Mouse (Mus musculus) intestine, postnatal 0 days (tissue): ENCODE data around the gene Prex1. TPM values are rescaled to one million over a fixed set of nuclear protein-coding genes. Genes with fewer than 3 reads are reported as not detected.

ENCODE experiments used
- ATAC-seq: fragments of 200-750 bp; cut with Nextera tagmentation; 2 replicates; pipeline ENCODE4 v1.8.0; 2017; ENCODE audit warnings: mild to moderate bottlenecking, moderate TSS enrichment, moderate library complexity
- H3K27ac ChIP-seq: fragments of 300-500 bp; sonication (generic); 2 replicates; pipeline ENCODE4 v1.5.1; 2014; ENCODE audit warnings: mild to moderate bottlenecking, low read depth, low read length, moderate library complexity
- H3K27me3 ChIP-seq: fragments of 300-500 bp; sonication (generic); replicated peaks from 2 replicates; pipeline ENCODE4 v1.6.1; 2014; ENCODE audit warnings: low read length, mixed read lengths; ENCODE audit not compliant: control insufficient read depth, insufficient read depth
- H3K36me3 ChIP-seq: fragments of 300-500 bp; sonication (generic); 2 replicates; pipeline ENCODE4 v1.6.1; 2014; ENCODE audit warnings: mild to moderate bottlenecking, moderate library complexity; ENCODE audit not compliant: control insufficient read depth, insufficient read depth
- H3K4me1 ChIP-seq: fragments of 300-500 bp; sonication (generic); replicated peaks from 2 replicates; pipeline ENCODE4 v1.6.1; 2014; ENCODE audit warnings: antibody characterized with exemption, low read length, mixed read lengths; ENCODE audit not compliant: control insufficient read depth, insufficient read depth
- H3K4me2 ChIP-seq: fragments of 300-500 bp; sonication (generic); replicated peaks from 2 replicates; pipeline ENCODE4 v1.6.1; 2014; ENCODE audit warnings: low read depth, mild to moderate bottlenecking, moderate library complexity
- H3K4me3 ChIP-seq: fragments of 300-500 bp; sonication (generic); 2 replicates; pipeline ENCODE4 v1.5.1; 2014; ENCODE audit warnings: low read depth, low read length
- H3K9ac ChIP-seq: fragments of 300-500 bp; sonication (generic); 2 replicates; pipeline ENCODE4 v1.6.1; 2014; ENCODE audit warnings: mild to moderate bottlenecking, low read depth, low read length
- H3K9me3 ChIP-seq: fragments of 300-500 bp; sonication (generic); 2 replicates; pipeline ENCODE4 v1.6.1; 2016; ENCODE audit warnings: mixed run types; ENCODE audit not compliant: control insufficient read depth
- CTCF ChIP-seq: sonication (generic); IDR thresholded peaks from 2 replicates; pipeline ENCODE4 v1.5.1; 2016; ENCODE audit warnings: low read depth, mild to moderate bottlenecking, control low read depth, antibody characterized with exemption, moderate library complexity
- WGBS: fragments of 180-500 bp; shearing (Covaris S2); extraction: QIAGEN DNeasy Blood & Tissue Kit; methylation state at CpG from one replicate; pipeline ENCODE4 v1.1.7; 2014; 5-methylcytosine and 5-hydroxymethylcytosine counted together
- polyA plus RNA-seq: library from polyadenylated mRNA; unstranded; fragments of >200 nt; fragmentation: Nextera tagmentation; extraction: Ambion mirVana; gene quantifications from 2 replicates; pipeline ENCODE4 v1.2.1, GENCODE M21; 2015

Gene Prex1
- polyA plus RNA-seq, 1 experiment from 2014 or later, result 4.0 TPM

DNA sequence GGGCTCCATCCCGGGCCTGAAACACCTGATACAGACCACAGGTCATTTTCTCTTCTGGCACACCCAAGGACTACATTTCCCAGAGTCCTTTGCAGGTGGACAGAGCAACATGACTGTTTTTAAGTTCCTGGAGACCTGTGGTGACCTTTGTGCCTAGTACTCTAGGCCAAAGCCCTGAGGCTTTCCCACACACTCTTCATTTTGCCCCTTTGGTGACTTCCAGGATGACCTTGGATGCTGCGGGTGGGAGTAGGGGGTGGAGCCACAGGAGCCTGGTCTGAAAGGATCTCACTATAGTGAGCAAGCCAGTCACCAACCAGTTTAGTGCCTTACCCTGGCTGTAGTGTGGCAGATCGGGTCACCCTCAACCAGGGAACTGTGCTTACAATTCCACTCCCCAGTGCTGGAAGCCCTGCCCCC is 14.6 kb upstream of the Prex1 start:
- 46% methylated on average over 3 of the region's 3 CpGs for WGBS
- Histone ChIP-seq H3K9ac (no peak overlapping the region), H3K27ac (no peak overlapping the region), H3K4me1 (no peaks in the 10 kb centered on the region), H3K36me3 (no peaks in the 10 kb centered on the region), H3K27me3 (no peaks in the 10 kb centered on the region), H3K4me2 (no peak overlapping the region), H3K4me3 (no peak overlapping the region), H3K9me3 (no peaks in the 10 kb centered on the region)
- 0 out of 2 replicates have a peak, but pooled peaks have one; percentile 11 for ATAC-seq
- no peak for TF ChIP-seq CTCF

DNA sequence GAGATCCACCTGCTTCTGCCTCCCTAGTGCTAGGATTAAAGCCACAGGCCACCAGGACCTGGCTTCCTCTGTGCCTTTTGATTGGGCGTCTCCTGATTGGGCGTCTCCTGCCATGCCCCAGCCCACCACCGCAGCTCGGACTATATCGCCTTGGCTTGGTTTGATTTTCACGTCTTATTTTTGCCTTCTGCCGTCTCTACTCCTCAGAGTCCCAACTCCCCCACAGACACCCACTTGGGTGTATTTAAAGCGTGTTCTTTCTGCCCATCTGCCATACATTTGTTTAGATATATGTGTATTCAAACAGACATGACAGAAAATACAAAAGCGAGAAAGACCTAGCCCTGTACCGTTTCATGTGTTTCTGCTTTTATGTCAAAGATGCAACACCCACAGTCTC is 14.2 kb upstream of the Prex1 start:
- TF ChIP-seq CTCF, result no peak
- ATAC-seq, result no peak
- WGBS, result 89% methylated on average over 10 of the region's 10 CpGs
- Histone ChIP-seq H3K4me1 (no peaks in the 10 kb centered on the region), H3K9ac (no peak overlapping the region), H3K4me2 (no peak overlapping the region), H3K36me3 (no peaks in the 10 kb centered on the region), H3K27me3 (no peaks in the 10 kb centered on the region), H3K27ac (no peak overlapping the region), H3K4me3 (no peak overlapping the region), H3K9me3 (no peaks in the 10 kb centered on the region)

DNA sequence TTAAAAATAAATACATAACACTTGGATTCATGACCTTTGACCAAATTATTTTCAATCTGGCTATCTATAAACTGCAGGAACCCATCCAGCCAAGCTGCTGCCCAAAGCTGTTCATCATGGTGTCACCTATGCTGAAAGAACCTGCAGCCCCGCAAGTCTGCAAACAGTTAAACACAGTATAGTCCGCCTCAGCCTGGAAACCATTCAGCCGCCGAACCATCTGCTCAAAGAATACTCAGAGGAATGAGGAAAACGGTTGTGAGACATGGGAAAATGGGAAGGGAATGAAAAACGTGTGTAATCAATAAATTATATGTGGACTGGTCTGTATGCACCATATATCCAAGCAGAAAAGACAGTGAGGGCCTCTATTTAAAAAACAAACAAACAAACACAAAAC is 13.3 kb upstream of the Prex1 start:
- TF ChIP-seq CTCF, result no peak
- Histone ChIP-seq H3K27ac (no peak overlapping the region), H3K9me3 (no peaks in the 10 kb centered on the region), H3K4me3 (no peak overlapping the region), H3K4me2 (no peak overlapping the region), H3K27me3 (no peaks in the 10 kb centered on the region), H3K9ac (no peak overlapping the region), H3K4me1 (no peaks in the 10 kb centered on the region), H3K36me3 (no peaks in the 10 kb centered on the region)
- WGBS, result 42% methylated on average over 6 of the region's 6 CpGs
- ATAC-seq, result no peak

DNA sequence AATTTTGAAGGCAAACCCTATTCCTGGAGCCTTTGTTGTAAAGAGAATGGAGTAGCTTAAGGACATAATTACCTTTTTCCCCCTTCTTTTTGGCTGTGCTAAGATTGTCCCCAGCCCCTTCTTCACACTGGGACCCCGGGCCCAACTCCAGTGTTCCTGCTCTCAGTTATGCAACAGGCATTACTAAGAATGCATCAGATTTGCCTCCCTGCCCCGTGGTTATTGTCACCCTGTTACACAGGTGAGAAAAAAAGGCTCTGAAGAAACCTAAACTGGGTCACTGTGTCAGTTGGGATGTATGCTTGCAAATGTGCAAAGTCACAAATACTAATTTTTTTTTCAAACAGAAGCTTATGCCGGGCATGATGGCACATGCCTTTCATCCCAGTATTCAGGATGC is 6.8 kb upstream of the Prex1 start:
- 76% methylated on average over 3 of the region's 3 CpGs for WGBS
- no peak for TF ChIP-seq CTCF
- no peak overlapping the region for H3K4me3 ChIP-seq

DNA sequence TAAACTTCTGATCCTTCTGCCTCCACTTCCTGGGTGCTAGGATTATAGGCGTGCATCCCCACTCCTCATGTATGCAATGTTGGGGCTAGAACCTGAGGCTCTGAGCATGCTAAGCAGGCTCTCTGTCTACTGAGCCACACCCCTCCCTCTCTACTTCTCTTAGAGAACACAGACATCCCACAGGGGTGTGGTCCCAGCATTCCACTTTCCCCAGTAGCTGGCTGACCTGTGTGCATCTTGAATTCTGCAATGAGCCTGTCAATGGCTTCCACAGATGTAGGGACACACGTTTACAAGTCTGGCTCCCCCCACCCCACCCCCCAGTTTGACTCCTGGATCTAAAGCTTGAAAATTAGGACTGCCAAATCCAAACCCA is 6.3 kb upstream of the Prex1 start:
- H3K27me3 ChIP-seq, result no peaks in the 10 kb centered on the region
- no peak overlapping the region for H3K4me3 ChIP-seq
- WGBS, result 61% methylated on average over 2 of the region's 2 CpGs
- no peaks in the 10 kb centered on the region for H3K36me3 ChIP-seq
- no peaks in the 10 kb centered on the region for H3K9me3 ChIP-seq
- no peak for ATAC-seq
- no peak overlapping the region for H3K27ac ChIP-seq
- H3K4me1 ChIP-seq, result no peaks in the 10 kb centered on the region
- no peak overlapping the region for H3K9ac ChIP-seq
- TF ChIP-seq CTCF, result no peak
- H3K4me2 ChIP-seq, result no peak overlapping the region

More for the DNA sequence above, 6.8 kb upstream of the Prex1 start:
- no peak overlapping the region for H3K4me2 ChIP-seq
- ATAC-seq, result no peak
- no peaks in the 10 kb centered on the region for H3K4me1 ChIP-seq
- no peak overlapping the region for H3K27ac ChIP-seq
- no peaks in the 10 kb centered on the region for H3K36me3 ChIP-seq
- H3K9me3 ChIP-seq, result no peaks in the 10 kb centered on the region
- H3K9ac ChIP-seq, result no peak overlapping the region
- no peaks in the 10 kb centered on the region for H3K27me3 ChIP-seq

DNA sequence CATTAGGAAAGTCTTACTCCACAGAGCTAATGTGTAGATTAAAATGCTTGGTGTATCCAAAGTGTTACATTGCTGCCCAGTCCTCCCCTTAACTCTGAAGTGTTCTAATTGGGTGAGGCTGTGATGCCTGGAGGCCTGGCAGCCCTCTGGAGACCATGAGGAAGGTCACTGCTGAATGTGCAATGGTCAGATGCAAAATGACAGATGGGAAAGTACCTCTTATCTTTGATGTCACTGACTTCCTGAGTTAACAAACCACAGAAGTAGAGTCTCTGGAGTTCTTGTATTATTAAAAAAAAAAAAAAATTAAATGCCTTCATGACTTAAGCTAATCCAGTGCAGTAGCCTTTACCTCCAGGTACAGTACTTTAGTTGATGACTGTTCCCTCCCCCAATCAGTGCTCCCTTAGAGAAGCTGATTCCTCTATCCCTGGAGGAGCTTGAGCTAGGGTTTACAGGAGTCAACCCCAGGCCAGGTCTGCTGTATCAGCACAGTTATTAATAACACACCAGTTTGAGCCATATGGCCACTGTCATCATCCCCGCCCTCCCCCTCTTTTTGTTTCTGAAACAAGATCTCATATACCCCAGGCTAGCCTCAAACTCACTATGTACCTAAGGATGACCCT is 5.8 kb upstream of the Prex1 start:
- no peak for ATAC-seq
- 88% methylated on average over 1 of the region's 1 CpGs for WGBS

More for the DNA sequence above, 5.8 kb upstream of the Prex1 start:
- Histone ChIP-seq H3K9ac (no peak overlapping the region), H3K4me3 (no peak overlapping the region), H3K9me3 (no peaks in the 10 kb centered on the region), H3K4me2 (no peak overlapping the region), H3K36me3 (no peaks in the 10 kb centered on the region), H3K27ac (no peak overlapping the region), H3K4me1 (no peaks in the 10 kb centered on the region; the same call in 1 of the 2 replicates), H3K27me3 (no peaks in the 10 kb centered on the region)
- no peak for TF ChIP-seq CTCF
